Comparison of ENCODE assay signal across 8 mouse cellular contexts in genomic region chr7:81707471-81708140, GRCm38 (mm10). TPM values are rescaled to one million over a fixed set of nuclear protein-coding genes. Genes with fewer than 3 reads are reported as not detected.
DNase-seq lines count a peak whose midpoint lies in the region; ATAC-seq and TF ChIP-seq lines count a peak whose summit lies in the region.

Homer2 (minus strand) TSS chr7:81707527.

- WGBS in forebrain, postnatal 0 days: 72% methylated on average over 14 of the region's 14 CpGs
- WGBS in hindbrain, embryonic 12.5 days: 79% methylated on average over 14 of the region's 14 CpGs
- WGBS in liver, embryonic 13.5 days (ENCODE audit: insufficient replicate concordance): 75% methylated on average over 14 of the region's 14 CpGs

- peak within 1 kb of the TSS; percentile 61 for H3K9ac ChIP-seq in ES-E14 (ENCODE audit: insufficient read depth, low read depth, low read length, poor library complexity, severe bottlenecking)
- peak within 1 kb of the TSS; percentile 60 for H3K9ac ChIP-seq in forebrain, postnatal 0 days
- peak within 1 kb of the TSS; percentile 84 for H3K9ac ChIP-seq in hindbrain, embryonic 12.5 days
- peak within 1 kb of the TSS; percentile 78 for H3K9ac ChIP-seq in liver, embryonic 13.5 days

- no peak for DNase-seq in ES-E14 (ENCODE audit: low read depth, low spot score)
- DNase-seq in forebrain, postnatal 0 days: no peak
- no peak for DNase-seq in liver, embryonic 13.5 days
- DNase-seq in thymus, postnatal 4 days: no peak

- H3K27me3 ChIP-seq in E14TG2a.4 (ENCODE audit: insufficient read depth, low read length): peaks cover 79% of the 10 kb centered on the region
- no peaks in the 10 kb centered on the region for H3K27me3 ChIP-seq in forebrain, postnatal 0 days (ENCODE audit: insufficient read depth, low read length)
- H3K27me3 ChIP-seq in hindbrain, embryonic 12.5 days: peaks cover 33% of the 10 kb centered on the region
- H3K27me3 ChIP-seq in liver, embryonic 13.5 days: peaks cover 68% of the 10 kb centered on the region

- H3K9me3 ChIP-seq in E14TG2a.4 (ENCODE audit: low read length): peaks cover 16% of the 10 kb centered on the region
- no peaks in the 10 kb centered on the region for H3K9me3 ChIP-seq in ES-E14 (ENCODE audit: control insufficient read depth, insufficient read depth, low read depth, low read length)
- 0 out of 2 replicates have a peak, but pooled peaks cover 5% of the 10 kb centered on the region for H3K9me3 ChIP-seq in forebrain, postnatal 0 days (ENCODE audit: low read length)
- H3K9me3 ChIP-seq in hindbrain, embryonic 12.5 days (replicated peaks): 0 out of 2 replicates have a peak, but pooled peaks cover 5% of the 10 kb centered on the region
- no peaks in the 10 kb centered on the region for H3K9me3 ChIP-seq in liver, embryonic 13.5 days (replicated peaks)

- no peaks in the 10 kb centered on the region for H3K36me3 ChIP-seq in E14TG2a.4 (ENCODE audit: insufficient read depth, low read length)
- H3K36me3 ChIP-seq in ES-E14 (ENCODE audit: control insufficient read depth, insufficient read depth, low read length, poor library complexity, severe bottlenecking): no peaks in the 10 kb centered on the region
- no peaks in the 10 kb centered on the region for H3K36me3 ChIP-seq in forebrain, postnatal 0 days (ENCODE audit: insufficient read depth)
- H3K36me3 ChIP-seq in hindbrain, embryonic 12.5 days: no peaks in the 10 kb centered on the region
- no peaks in the 10 kb centered on the region for H3K36me3 ChIP-seq in liver, embryonic 13.5 days

- H3K4me1 ChIP-seq in E14TG2a.4 (replicated peaks; ENCODE audit: low read depth, low read length) (peaks cover 14% of the 10 kb centered on the region), ES-E14 (ENCODE audit: control insufficient read depth in 2 of 2, insufficient read depth in 2 of 2, low read length in 2 of 2, poor library complexity in 1 of 2) (0 out of 4 replicates have a peak, but pooled peaks cover 0 to 3% of the 10 kb centered on the region in 2 experiments)
- peaks cover 8% of the 10 kb centered on the region; the same call in 1 of the 2 replicates for H3K4me1 ChIP-seq in forebrain, postnatal 0 days (ENCODE audit: insufficient read depth)
- peaks cover 13% of the 10 kb centered on the region for H3K4me1 ChIP-seq in hindbrain, embryonic 12.5 days
- peaks cover 15% of the 10 kb centered on the region for H3K4me1 ChIP-seq in liver, embryonic 13.5 days (replicated peaks)

- in situ Hi-C loops in ES-E14 (cut with MboI; ENCODE audit: low sequenced_read_pairs in 2 of 2, unreplicated experiment in 2 of 2): no loop called here

- H3K4me3 ChIP-seq in E14TG2a.4 (replicated peaks; ENCODE audit: low read length) (peak within 1 kb of the TSS; percentile 81), ES-E14 (ENCODE audit: insufficient read depth in 1 of 2, low read depth in 1 of 2, low read length in 2 of 2, poor library complexity in 1 of 2, severe bottlenecking in 1 of 2) (peak within 1 kb of the TSS; percentile 74 to 79)
- peak within 1 kb of the TSS; percentile 59 for H3K4me3 ChIP-seq in forebrain, postnatal 0 days (ENCODE audit: low read depth, low read length)
- H3K4me3 ChIP-seq in hindbrain, embryonic 12.5 days: peak within 1 kb of the TSS; percentile 72
- peak within 1 kb of the TSS; percentile 71 for H3K4me3 ChIP-seq in liver, embryonic 13.5 days (replicated peaks)

- H3K4me2 ChIP-seq in forebrain, postnatal 0 days (ENCODE audit: low read depth): peak within 1 kb of the TSS; percentile 90
- H3K4me2 ChIP-seq in hindbrain, embryonic 12.5 days (replicated peaks): peak within 1 kb of the TSS; percentile 89
- peak within 1 kb of the TSS; percentile 87 for H3K4me2 ChIP-seq in liver, embryonic 13.5 days

- TF ChIP-seq CTCF in E14TG2a.4 (conservative IDR thresholded peaks at IDR 0.05; ENCODE audit: low read length): no peak
- no peak for TF ChIP-seq CTCF in forebrain, postnatal 0 days (IDR thresholded peaks at IDR 0.05; ENCODE audit: low read depth)

- no peak for ATAC-seq in forebrain, postnatal 0 days
- ATAC-seq in hindbrain, embryonic 12.5 days (ENCODE audit: low FRiP score): no peak; the same call in 1 of the 2 replicates
- 0 out of 2 replicates have a peak, but pooled peaks have one; percentile 28 for ATAC-seq in liver, embryonic 13.5 days (ENCODE audit: low read depth)
- no peak for ATAC-seq in activated CD4-positive, CD25-positive, alpha-beta regulatory T cell, adult 4 months
- no peak for ATAC-seq in monocyte, adult 5-6 weeks (replicated peaks; ENCODE audit: insufficient number of reproducible peaks, low FRiP score, low TSS enrichment, poor library complexity, severe bottlenecking)

- H3K27ac ChIP-seq in ES-E14 (ENCODE audit: insufficient read depth, low read depth, low read length, poor library complexity, severe bottlenecking): no peak within 1 kb of the TSS
- peak within 1 kb of the TSS; percentile 62; the same call in 1 of the 2 replicates for H3K27ac ChIP-seq in forebrain, postnatal 0 days (ENCODE audit: low read depth, low read length)
- peak within 1 kb of the TSS; percentile 74 for H3K27ac ChIP-seq in hindbrain, embryonic 12.5 days
- peak within 1 kb of the TSS; percentile 53; the same call in 1 of the 2 replicates for H3K27ac ChIP-seq in liver, embryonic 13.5 days

TF ChIP-seq in ES-E14, 5 proteins besides CTCF, POLR2A, EP300 and RAD21:
- TF ChIP-seq ZC3H11A (IDR thresholded peaks at IDR 0.05; ENCODE audit: borderline replicate concordance, low read depth, low read length) (no peak), CHD2 (IDR thresholded peaks at IDR 0.05; ENCODE audit: low read depth, low read length) (no peak), MAFK (IDR thresholded peaks at IDR 0.05; ENCODE audit: insufficient read depth, low read depth, low read length) (no peak), HCFC1 (IDR thresholded peaks at IDR 0.05; ENCODE audit: borderline replicate concordance, insufficient read depth, low read length) (no peak), ZNF384 (IDR thresholded peaks at IDR 0.05; ENCODE audit: low read depth, low read length) (no peak)

RNA-seq across cellular contexts. Expression of gene Homer2, which starts in this region (rescaled TPM):
- 4.4 and 6.5 TPM in 2 replicates for total RNA-seq in ES-E14 (2012; rRNA removed)
- 23.9 and 27.9 TPM in 2 replicates for total RNA-seq in forebrain, postnatal 0 days (2014; rRNA removed)
- 23.5 and 28.8 TPM in 2 replicates for polyA plus RNA-seq in forebrain, postnatal 0 days (2015; fragmentation: Nextera tagmentation; extraction: Ambion mirVana)
- 29.3 and 34.8 TPM in 2 replicates for polyA plus RNA-seq in hindbrain, embryonic 12.5 days (2016; fragmentation: Nextera tagmentation; extraction: Ambion mirVana)
- 5.7 and 6.3 TPM in 2 replicates for polyA plus RNA-seq in liver, embryonic 13.5 days (2015; fragmentation: Nextera tagmentation; extraction: Ambion mirVana)
- polyA plus RNA-seq in activated CD4-positive, CD25-positive, alpha-beta regulatory T cell, adult 4 months (2017; shearing (Covaris generic)): under 1 TPM in 1 of 2 experiments, not detected in 1; 0.41 TPM
- total RNA-seq in monocyte, adult 5-6 weeks (2017): 0.29 TPM in 1 of 3 replicates, not detected in the others
